Mouse (Mus musculus) T-helper 2 cell (primary cell): ENCODE measurements around the gene Sct.

Experiments
- in situ Hi-C: fragments of 300-600 bp; cut with MboI, MseI; formaldehyde crosslinking; loops from one replicate; pipeline ENCODE4 v1.15.1; 2025; ENCODE audit warnings: high pct_unique_total_duplicates

Sct gene

DNA sequence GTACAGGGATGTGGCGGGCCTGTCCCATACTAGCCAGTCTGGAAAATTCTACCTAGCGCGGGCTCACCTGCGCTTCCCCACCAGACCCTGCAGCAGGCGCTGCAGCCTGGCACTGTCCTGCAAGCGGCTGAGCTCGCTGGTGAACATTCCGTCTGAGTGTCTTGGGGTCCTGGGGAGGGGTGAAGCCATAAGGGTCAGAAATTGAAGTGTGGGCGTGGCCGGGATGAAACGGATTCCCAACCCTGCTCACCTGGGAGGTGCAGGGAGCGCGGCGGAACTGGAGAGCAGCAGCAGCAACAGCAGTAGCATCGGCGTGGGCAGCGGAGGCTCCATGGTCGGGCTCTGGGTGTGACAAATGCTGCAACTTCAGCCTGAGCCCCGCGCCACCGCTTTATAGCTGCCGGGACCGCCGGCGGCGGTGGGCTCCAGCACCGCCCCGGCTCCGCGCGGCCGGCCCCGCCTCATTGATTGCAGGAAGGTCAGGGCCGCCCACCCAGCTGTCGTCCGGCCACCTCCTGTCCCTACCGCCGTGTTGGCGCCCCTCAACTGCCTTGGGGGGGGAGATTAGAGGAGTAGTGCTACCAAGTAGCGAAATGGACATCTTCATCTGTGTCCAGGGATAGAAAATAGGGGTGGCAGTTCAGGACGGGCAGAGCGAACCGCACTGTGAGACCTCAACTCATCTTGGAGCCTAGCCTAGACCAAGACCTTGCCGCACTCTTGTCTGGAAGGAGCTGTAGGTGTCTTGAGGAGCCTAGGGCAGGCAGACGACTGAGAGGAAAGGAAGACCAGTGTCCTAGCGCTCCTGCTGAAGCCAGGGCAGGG, at the start of gene Sct:
Gene Sct, minus strand, starts transcription at position 368 of the 825 bp plus-strand sequence.
- in situ Hi-C loops = no loop called here

DNA sequence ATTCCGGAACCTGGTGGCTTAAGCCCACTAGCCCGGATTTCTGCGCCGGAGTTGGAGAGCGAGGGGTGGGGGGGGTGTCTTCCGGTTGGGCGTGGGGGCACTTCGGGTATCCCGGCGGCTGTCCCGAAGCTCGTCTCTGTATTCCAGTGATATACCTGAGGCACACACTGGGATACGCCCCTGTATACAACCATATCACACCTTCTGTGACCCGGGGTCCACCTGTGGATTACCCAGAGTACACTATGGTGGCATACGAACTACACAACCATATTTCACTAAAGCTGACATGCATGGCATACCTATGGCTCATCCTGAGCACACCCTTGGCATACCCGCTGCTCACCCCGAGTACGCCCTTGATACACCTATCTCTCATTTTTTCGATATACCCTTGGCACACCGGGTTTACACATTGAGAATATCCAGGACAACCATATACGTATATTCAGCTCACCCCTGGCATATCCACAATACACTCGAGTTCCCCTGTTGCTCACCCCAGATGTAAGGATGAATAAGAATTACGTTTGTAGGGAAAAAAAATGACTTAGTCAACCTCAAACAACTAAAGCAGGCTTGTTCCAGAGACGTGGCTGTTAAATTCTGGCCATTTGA, 49.5 kb upstream of the Sct start:
- in situ Hi-C loops = no loop called here

DNA sequence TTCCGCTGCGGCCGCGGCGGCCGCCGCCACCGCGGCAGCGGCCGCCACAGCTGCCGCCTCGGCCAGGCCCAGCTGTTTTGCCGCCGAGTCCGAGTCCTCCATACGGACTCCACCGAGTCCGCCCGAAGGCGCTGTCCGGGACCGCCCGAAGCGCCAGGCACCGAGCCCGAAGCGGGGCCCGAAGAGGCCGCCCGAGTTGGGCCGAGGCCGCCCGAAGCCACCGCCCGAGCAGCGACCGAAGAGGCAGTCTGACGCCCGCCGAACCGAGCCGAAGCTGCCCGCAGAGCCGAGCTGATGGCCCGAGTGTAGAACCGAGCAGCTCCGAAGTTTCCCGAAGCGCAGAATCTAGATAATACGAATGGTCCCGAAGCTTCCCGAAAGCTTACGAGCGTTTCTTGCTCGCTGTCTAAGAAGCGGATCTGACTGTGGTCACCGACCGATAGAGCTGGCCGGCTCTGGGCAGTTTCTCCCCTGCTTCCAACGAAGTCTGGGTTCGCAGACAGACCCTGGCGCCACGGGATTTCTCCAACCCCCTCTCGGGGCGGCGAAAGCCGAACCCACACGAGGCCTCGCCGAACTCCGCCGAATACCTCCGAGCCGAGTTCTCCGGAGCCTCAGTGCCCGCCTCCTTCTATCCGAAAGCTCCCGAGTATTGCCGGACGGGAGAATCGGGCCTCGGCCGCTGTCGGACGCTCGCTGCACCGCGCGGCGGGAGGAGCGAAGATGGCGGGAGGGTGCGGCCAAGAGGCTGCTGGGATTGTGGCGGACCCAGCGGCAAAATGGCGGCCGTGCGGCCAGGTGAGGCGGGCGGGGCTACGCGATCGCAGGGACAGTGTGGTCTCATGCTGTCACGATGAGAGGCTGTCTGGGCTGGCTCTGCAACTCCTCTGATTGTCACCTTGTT, 48.8 kb upstream of the Sct start, which contains the start of the genes Deaf1 and Tmem80:
Gene Deaf1, minus strand, starts transcription at position 222 of the 904 bp plus-strand sequence.
Gene Tmem80, plus strand, starts transcription at position 271 of the 904 bp plus-strand sequence.
- in situ Hi-C loops = no loop called here

DNA sequence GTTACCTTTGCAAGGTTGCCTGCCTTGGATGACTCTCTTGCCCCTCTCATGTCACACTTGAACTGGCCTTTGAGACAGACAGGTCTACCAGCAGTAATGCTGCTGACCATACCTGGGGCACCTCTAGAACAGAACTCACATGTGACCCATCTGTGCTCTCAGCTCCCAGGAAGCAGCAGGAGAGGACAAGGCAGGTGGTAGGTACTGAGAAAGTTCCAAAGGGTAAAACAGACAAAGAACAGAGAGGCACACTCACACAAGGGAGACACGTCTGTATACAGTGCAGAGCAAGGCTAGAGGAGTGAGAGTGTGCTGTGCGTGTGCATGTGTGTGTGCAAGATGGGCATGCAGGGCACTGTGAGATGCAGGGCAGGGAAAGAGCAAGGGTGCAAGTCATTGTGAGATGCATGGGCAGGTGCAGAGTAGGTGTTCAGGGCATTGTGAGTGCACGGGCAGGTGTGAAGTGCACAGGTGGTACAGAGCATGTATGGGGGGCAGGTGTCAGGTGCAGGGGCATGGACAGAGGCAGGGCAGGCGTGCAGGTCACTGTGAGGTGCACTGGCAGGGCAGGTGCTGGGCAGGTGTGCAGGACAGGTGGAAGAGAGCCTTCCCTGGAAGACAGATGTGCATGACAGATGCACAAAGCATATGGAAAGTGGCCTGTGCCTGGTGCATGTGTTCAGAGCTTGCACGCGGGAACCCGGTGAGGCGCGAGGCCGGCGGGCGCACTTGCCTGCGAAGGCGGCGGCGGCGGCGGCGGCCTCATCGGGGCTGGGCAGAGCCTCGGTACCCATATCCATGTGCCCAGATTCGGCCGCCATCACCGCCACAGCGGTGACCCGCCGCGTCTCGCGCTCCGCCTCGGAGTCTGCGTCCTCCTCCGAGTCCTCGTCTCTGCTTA, 47.9 kb upstream of the Sct start:
- in situ Hi-C loops = no loop called here

DNA sequence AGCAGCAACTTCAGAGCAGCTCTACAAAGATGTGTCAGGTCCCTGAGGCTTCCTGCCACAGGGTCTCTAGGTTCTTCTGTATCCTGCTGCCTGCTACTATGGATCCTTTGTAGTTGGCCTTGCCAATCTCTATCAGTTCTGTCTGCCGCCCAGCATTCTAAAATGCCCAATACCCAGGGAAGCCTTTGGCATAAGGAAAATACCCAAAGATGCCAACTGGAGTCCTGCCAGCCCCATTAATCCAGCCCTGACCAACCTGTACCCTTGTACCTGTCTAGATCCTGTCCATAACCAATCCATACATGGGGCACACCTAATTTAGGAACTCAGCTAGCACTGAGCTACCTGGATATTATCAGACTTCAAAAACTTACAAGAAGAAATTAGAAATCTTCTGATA, 45.8 kb upstream of the Sct start:
- in situ Hi-C loops = no loop called here

DNA sequence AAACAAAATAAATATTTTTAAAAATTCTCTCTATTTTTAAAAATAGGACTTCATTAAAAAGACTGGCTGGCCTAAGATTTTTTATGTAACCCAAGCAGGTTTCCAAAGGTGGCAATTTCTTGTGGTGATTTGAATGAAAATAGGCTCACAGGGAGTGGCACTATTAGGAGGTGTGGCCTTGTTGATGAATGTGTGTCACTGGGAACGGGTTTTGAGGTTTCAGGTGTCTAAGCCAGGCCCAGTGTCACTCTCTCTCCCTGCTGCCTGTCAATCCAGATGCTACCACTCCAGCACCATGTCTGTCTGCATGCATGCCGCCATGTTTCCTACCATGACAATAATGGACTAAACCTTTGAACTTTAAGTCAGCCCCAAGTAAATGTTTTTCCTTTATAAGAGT, 40.5 kb upstream of the Sct start:
- in situ Hi-C loops = no loop called here

DNA sequence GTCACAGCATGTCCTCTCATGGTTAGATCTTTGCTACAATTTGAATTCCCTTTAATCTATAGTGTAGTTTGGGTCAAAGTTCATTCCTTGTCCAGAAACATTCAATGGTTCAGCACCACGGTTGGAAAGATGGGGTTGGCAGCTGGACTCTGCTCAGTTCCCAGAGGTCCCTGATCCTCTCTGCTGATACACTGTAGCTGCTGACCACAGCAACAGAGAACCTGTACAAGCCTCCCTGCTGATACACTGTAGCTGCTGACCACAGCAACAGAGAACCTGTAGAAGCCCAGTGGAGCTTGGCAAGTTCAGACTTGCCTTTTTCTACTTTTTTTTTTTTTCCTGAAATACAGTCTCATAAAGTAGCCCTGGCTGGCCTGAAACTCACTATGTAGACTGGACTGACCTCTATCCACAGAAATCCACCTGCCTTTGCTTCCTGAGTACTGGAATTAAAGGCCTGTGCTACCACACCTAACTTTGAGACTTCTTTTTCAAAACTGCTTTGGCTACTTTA, 38.7 kb upstream of the Sct start:
- in situ Hi-C loops = no loop called here

DNA sequence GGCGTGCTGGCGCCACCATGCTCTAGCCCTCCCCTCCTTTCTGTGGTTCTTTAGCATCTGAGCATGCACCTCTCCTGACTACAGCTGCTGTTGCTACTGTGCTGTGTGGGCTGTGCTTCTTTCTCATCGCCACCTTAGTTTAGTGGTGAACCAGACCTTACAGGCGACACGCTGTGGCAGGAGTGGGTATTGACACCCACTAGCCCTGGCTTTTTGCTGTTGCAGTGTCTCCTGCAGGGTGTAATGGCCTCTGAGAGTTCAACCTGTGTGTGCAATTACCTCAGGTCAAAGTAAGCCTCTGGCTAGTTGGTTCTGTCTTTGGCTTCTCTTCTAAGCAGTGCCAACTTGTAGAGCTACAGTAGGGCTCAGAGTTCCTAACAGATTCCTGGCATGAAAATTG, 37.0 kb upstream of the Sct start:
- in situ Hi-C loops = no loop called here

DNA sequence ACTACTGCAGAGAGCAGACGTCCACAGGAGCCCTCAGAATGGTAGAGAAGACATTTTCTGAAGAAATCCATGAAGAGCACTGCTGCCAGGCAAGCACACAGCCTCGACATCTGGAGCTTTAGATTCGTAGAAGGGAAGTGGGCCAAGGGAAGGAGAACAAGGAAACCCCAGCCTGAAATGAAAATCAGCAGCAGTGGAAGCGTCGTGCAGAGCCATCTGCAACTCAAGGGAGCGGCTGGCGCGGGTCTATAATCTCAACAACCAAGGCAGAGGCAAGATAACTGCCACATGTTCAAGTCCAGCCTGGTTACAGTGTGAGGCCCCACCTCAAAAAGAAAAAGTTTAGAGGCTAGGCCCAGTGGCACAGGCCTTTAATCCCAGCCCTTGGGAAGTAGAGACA, 36.1 kb upstream of the Sct start:
- in situ Hi-C loops = no loop called here

DNA sequence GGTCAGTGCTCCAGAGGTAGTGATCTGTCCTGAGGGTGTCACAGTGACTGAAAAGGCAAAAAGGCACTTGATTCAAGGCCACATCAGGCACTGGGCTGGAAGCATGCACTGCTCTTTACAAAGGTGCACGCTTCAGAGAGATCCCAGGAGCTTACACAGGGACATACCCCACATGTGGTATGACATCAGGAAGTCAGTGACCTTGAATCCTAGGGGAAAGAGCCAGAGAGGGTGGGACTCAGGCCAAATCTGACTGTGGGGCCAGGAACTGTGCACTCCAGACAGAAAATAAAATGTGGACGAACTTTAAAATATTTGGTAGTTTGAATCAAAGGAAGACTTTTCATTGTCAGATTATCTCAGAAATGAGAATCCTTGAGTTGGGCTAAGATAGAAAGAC, 35.5 kb upstream of the Sct start:
- in situ Hi-C loops = no loop called here

DNA sequence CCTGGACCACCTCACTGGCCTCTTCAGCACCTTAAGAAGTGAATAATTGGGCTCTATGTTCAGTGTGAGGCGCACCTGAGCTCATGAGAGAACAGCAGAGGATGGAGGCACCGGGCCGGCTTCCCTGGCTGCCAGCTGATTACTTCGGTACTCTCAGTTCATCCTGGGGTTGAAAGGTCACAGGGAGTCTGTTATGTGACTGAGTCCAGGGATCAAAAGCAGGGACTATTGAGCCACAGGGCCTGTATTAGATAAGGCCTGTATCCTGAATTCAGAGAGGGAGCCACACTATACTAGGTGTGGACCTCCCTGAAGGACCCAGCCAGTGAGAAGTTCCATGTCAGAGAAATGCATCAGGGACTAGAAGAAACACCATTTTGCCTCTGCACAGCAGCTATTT, 25.6 kb upstream of the Sct start:
- in situ Hi-C loops = no loop called here

DNA sequence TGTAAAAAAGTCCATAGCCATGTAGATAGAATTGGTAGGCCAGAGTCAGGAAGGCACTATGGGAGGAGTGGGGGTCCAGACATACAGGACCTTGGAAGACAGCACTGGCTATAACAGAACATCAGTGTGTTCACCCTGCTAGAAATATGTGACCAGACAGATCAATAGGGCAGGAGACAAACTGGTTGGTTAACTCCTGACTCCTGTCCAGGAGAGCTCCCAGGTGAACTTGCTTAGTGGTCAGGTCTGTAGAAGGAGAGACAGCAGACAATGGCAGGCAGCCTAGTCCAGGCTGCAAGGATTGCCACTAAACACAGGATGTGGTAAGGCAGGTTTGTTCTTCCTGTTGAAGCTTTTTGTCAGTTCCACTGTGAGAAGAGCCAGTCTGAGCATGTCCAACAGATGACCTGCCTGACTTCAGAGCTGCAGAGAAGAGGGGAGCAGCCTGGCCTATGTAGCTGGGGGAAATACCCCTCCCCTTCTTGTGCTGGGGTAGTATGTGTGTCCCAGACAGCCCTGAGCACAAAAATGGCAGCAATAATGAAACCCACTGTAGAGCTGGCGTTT, 23.9 kb upstream of the Sct start:
- in situ Hi-C loops = no loop called here

DNA sequence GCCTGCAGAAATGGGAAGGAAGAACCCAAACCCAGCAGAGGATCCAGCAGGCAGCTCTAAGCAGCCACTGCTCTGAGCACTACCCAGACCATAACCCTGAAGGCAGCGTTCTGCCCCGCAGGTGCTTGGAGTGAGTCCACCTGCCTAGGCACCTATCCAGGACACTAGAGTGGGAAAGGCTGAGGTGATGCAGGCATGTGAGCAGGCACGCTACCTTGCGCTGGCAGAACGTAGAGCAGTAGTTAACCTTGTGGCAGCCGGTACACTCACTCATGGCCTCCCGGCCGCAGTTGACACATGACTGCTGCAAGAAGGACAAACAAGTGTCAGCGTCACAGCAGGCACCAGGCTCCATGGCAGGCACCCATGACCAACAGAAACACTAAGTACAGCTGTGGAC, 22.5 kb upstream of the Sct start:
- in situ Hi-C loops = no loop called here

DNA sequence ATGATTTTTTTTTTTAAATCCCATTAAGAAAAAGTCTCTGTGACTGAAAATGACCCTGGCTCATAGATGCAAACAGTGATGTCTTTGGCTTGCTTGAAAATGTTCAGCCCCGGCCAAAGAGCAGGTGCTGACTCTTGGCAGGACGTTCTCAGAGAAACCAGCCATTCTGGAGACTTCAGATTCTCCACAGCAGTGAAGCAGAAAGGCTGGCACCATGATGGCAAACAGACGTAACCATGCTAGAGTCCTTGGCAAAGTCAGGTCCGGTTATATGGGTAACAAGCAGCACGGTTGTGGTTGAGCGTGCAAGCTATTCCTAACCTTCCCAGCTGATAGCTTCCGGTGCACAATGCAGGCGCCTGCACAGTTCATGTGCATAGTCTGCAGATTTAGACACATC, 20.2 kb upstream of the Sct start:
- in situ Hi-C loops = no loop called here

DNA sequence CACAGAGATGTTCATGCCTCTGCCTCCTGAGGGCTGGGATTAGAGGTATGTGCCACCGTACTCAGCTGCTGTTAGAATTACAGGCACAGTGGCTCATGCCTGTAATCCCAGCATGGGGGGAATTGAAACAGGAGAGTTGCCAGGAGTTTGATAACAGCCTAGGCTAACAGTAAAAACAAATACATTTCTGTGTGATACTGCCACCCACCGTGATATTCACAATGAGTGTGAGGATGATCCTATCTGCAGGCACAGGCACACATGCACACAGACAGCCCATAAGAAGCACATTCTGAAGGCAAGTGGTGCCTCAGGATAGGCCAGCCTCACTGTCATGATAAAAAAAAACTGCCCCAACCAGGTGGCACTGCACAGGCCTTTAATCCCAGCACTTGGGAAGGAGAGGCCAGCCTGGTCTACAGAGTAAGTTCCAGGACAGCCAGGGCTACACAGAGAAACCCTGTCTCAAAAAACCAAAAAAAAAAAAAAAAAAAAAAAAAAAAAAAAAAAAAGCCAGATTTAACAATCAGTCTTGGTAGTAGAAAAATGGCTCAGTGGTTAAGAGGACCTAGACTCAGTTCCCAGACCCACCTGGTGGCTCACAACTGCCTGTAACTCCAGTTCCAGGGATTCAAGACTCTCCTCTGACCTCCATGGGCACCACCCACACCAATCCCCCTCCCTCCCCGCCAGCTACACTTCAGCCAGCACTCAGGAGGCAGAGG, 19.2 kb upstream of the Sct start:
- in situ Hi-C loops = no loop called here

DNA sequence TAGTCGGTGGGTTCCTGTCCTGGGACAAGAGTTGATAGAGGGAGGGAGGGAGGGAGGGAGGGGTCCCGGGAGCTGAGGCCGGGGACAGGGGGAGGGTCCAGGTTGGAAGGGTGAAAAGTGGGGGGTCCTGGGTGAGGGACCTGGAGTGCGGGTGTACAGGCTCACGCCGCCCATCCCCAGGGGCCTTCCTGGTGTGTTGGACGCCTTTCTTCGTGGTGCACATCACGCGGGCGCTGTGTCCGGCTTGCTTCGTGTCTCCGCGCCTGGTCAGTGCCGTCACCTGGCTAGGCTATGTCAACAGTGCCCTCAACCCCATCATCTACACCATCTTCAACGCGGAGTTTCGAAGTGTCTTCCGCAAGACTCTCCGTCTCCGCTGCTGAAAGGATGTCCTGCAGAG, 15.5 kb upstream of the Sct start:
- in situ Hi-C loops = no loop called here

DNA sequence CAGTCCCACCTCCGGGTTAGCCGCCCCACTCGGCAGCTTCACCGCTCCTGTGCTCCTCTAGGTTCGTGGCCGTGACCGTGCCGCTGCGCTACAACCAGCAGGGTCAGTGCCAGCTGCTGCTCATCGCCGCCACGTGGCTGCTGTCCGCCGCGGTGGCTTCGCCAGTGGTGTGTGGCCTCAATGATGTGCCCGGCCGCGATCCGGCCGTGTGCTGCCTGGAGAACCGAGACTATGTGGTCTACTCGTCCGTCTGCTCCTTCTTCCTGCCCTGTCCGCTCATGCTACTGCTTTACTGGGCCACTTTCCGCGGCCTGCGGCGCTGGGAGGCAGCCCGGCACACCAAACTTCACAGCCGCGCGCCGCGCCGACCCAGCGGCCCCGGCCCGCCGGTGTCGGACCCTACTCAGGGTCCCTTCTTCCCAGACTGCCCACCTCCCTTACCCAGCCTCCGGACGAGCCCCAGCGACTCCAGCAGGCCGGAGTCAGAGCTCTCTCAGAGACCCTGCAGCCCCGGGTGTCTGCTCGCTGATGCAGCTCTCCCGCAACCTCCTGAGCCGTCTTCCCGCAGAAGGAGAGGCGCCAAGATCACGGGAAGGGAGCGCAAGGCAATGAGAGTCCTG, 15.0 kb upstream of the Sct start:
- in situ Hi-C loops = no loop called here

DNA sequence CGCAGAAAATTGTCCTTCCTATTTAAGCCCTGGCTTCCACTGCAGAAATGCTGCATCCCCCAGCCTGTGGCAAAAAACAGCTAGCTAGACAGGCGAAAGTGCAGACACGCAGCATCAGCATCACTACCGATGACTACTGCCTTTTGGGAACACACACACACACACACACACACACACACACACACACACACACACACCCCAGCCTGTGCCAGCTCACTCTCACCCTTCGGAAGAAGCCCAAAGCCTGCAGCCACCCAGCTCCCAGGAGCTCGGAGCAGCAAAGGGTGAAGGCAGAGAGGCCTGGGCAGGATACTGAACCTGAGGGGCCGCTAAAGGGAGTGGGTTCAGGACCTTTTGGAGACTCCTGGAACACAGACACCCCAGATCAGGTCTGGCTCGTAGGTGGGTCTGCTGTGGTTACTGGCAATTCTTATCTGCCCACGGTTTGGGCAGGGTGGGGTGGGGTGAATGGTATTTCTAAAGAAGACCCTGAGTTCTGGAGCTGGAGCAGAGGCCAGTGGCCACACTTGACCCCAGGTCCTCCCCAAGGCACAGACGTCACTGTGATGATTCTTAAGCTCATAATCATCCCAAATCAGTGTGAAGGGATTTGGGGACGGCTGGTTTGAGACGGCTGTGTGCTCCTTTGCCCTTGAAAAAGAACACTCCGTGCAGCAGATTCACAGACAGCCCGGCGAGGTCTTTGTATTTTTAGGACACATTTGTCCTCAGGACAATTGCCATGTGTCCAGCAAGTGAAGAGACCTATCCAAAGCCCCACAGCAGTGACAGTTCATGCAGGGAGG, 13.9 kb upstream of the Sct start:
- in situ Hi-C loops = no loop called here
